Mouse (Mus musculus) right cerebral cortex, postnatal 4 days (tissue): ENCODE measurements around the gene Adam15.

Experiments
- DNase-seq: peaks from one replicate; pipeline ENCODE4 v3.0.0-alpha.2; 2022

The Adam15 gene

GRCm38 (mm10) chr3:89383651-89384255 lies 34.0 kb upstream of the Adam15 start:
- no peak for DNase-seq

GRCm38 (mm10) chr3:89382950-89383349 lies 33.2 kb upstream of the Adam15 start:
- no peak for DNase-seq

GRCm38 (mm10) chr3:89382033-89382882 lies 32.5 kb upstream of the Adam15 start:
- DNase-seq, result no peak

GRCm38 (mm10) chr3:89381233-89381632 lies 31.4 kb upstream of the Adam15 start:
- no peak for DNase-seq

- DNase-seq, result no peak
Observed at GRCm38 (mm10) chr3:89380711-89381110, 30.9 kb upstream of the Adam15 start.

- DNase-seq, result no peak
Observed at GRCm38 (mm10) chr3:89380291-89380690, 30.5 kb upstream of the Adam15 start.

- DNase-seq, result no peak
Observed at GRCm38 (mm10) chr3:89379388-89380131, 29.8 kb upstream of the Adam15 start.

- DNase-seq, result peak; percentile 75
Observed at GRCm38 (mm10) chr3:89378394-89379067, 28.7 kb upstream of the Adam15 start.

- no peak for DNase-seq
Observed at GRCm38 (mm10) chr3:89377831-89378230, 28.0 kb upstream of the Adam15 start.

- no peak for DNase-seq
Observed at GRCm38 (mm10) chr3:89373581-89374231, 23.9 kb upstream of the Adam15 start.

GRCm38 (mm10) chr3:89367338-89367737 lies 17.5 kb upstream of the Adam15 start:
- no peak for DNase-seq

GRCm38 (mm10) chr3:89365486-89366414 lies 16.0 kb upstream of the Adam15 start:
- DNase-seq, result no peak

GRCm38 (mm10) chr3:89365153-89365485 lies 15.3 kb upstream of the Adam15 start, which contains the start of gene Dcst1:
Gene Dcst1 (minus strand): TSS chr3:89365253.
- no peak for DNase-seq

- no peak for DNase-seq
Observed at GRCm38 (mm10) chr3:89364631-89365030, 14.8 kb upstream of the Adam15 start.

- DNase-seq, result no peak
Observed at GRCm38 (mm10) chr3:89361675-89362074, 11.9 kb upstream of the Adam15 start, which contains the start of gene Dcst2. Gene Dcst2 (plus strand): TSS chr3:89361975.

GRCm38 (mm10) chr3:89360237-89360636 lies 10.4 kb upstream of the Adam15 start:
- DNase-seq, result no peak

- no peak for DNase-seq
Observed at GRCm38 (mm10) chr3:89359630-89360029, 9.8 kb upstream of the Adam15 start.

- no peak for DNase-seq
Observed at GRCm38 (mm10) chr3:89356029-89356428, 6.2 kb upstream of the Adam15 start.

GRCm38 (mm10) chr3:89355512-89355902 lies 5.7 kb upstream of the Adam15 start:
- DNase-seq, result no peak

- peak; percentile 80 for DNase-seq
Observed at GRCm38 (mm10) chr3:89354816-89355511, 5.2 kb upstream of the Adam15 start.

- no peak for DNase-seq
Observed at GRCm38 (mm10) chr3:89351271-89351670, 1.5 kb upstream of the Adam15 start.
